Mouse (Mus musculus): ENCODE data around the gene Slc29a3. TPM values are rescaled to one million over a fixed set of nuclear protein-coding genes. Genes with fewer than 3 reads are reported as not detected.

Gene Slc29a3
- polyA plus RNA-seq, 1 experiment from 2014 or later: 10.9 TPM

DNA sequence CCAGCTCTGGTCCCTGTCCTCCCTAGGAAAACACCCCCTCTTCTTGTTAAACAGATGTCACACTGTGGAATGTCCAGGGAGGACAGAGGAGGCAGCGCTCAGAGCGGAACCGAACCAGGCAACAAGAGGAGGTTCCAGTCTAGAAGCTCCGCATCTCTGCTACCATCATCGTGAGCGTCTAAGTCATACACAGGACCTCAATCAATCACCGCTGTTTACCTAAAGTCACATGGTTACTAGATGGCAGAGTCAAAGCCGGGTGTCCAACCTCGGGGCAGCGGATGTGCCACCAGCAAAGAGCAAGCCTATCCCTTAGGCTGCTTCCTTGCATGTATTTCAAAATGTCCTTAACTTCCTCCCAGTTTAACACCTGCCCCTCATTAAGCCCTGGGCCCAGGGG, 39.8 kb upstream of the Slc29a3 start:
- Histone ChIP-seq H3K9me3 (no peaks in the 10 kb centered on the region), H3K4me3 (no peak overlapping the region), H3K27ac (replicated peaks) (no peak overlapping the region), H3K9ac (no peak overlapping the region), H3K4me2 (no peak overlapping the region), H3K36me3 (no peaks in the 10 kb centered on the region), H3K4me1 (replicated peaks) (peaks cover 12% of the 10 kb centered on the region), H3K27me3 (no peaks in the 10 kb centered on the region)
- WGBS: 46% methylated on average over 10 of the region's 10 CpGs
- ATAC-seq (ENCODE audit: low FRiP score, low read depth): no peak

DNA sequence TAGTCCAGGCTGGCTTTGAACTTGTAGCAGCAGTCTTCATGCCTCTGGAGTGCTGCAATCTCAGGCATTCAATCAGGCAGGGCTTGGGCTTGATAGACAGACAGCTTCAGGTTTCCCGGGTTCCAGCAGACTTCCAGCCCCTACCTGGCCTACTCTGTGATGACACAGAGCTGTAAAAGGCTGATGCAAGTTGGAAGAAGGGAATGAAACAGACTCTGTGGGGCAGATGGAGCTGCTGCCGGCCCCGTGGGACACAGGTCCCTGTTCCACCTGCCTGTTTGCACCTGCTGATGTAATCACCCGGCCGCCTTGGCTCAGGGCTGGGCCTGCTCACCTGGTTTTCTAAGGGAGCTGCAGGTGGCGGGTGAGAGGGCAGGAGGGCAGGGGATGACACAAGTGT, 38.3 kb upstream of the Slc29a3 start:
- Histone ChIP-seq H3K36me3 (no peaks in the 10 kb centered on the region), H3K27me3 (no peaks in the 10 kb centered on the region), H3K4me3 (no peak overlapping the region), H3K27ac (replicated peaks) (no peak overlapping the region), H3K9ac (no peak overlapping the region), H3K4me1 (replicated peaks) (peaks cover 16% of the 10 kb centered on the region), H3K4me2 (no peak overlapping the region), H3K9me3 (no peaks in the 10 kb centered on the region)
- ATAC-seq (ENCODE audit: low FRiP score, low read depth): no peak
- WGBS: 89% methylated on average over 6 of the region's 6 CpGs

DNA sequence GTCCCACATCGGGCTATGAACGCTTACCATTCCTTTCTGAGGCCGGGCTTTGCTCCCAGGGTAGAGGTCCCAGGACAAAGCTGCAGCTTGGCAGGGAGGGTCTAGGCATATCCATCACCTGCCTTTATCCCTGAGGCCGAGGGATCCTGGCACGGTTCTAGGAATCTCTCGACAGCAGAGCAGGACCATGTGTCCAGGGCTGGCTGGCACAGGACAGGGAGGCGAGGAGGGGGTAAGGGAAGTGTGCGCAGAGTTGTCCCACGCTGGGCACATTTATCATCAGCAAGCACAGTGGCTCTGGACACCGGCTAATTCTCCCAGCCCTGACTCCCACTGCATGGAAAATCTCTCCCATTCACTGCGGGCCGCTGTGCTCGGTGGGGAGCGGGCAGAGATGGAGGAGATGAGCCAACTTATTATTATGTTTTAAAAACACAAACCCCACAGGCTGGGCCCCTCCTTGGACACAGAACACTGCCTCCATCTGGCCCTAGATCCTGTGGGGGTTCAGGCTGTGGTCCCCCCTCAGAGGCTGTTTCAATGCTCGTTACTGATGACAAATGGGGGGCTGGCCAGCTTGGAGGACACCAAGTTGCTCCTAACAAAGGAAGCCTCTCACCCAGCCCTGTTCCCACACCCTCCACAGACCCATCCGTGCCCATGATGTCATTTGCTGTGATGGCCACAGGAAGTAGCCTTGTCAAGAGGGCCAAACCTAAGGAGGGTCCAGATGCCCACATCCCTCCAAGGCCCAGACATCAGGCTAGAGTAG, 34.9 kb upstream of the Slc29a3 start:
- ATAC-seq (ENCODE audit: low FRiP score, low read depth): peak; percentile 82
- no peak overlapping the region for H3K4me3 ChIP-seq
- H3K27me3 ChIP-seq: 0 out of 2 replicates have a peak, but pooled peaks cover 3% of the 10 kb centered on the region
- H3K4me1 ChIP-seq (replicated peaks): peaks cover 11% of the 10 kb centered on the region
- H3K36me3 ChIP-seq: no peaks in the 10 kb centered on the region
- no peak overlapping the region for H3K9ac ChIP-seq
- WGBS: 37% methylated on average over 16 of the region's 16 CpGs
- peak overlapping the region; percentile 8; the same call in 1 of the 2 replicates for H3K27ac ChIP-seq (replicated peaks)
- no peaks in the 10 kb centered on the region for H3K9me3 ChIP-seq
- no peak overlapping the region for H3K4me2 ChIP-seq

DNA sequence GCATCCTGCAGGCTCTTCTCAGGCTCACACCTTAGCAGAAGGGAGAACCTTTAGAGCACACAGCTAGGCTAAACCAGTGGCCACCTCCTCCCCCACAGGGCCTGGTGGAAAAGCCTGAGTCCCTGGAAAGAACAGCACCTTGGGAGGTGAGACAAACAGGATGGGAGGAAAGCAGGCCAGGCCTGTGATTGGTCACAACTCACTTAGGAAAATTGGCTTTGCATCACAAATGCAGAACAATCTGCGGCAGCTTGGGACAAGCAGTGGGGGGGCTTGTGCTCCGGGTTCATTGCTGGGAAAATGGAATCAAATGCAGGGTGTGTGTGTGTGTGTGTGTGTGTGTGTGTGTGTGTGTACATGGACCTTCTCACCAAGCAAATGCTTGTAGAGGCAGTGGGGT, 31.0 kb upstream of the Slc29a3 start:
- no peak overlapping the region for H3K4me3 ChIP-seq
- H3K27me3 ChIP-seq: peaks cover 8% of the 10 kb centered on the region; the same call in 1 of the 2 replicates
- H3K27ac ChIP-seq (replicated peaks): no peak overlapping the region
- H3K9me3 ChIP-seq: no peaks in the 10 kb centered on the region
- ATAC-seq (ENCODE audit: low FRiP score, low read depth): no peak
- no peak overlapping the region for H3K4me2 ChIP-seq
- H3K36me3 ChIP-seq: no peaks in the 10 kb centered on the region
- no peak overlapping the region for H3K9ac ChIP-seq
- H3K4me1 ChIP-seq (replicated peaks): peaks cover 15% of the 10 kb centered on the region
- WGBS: 8% methylated on average over 2 of the region's 2 CpGs

DNA sequence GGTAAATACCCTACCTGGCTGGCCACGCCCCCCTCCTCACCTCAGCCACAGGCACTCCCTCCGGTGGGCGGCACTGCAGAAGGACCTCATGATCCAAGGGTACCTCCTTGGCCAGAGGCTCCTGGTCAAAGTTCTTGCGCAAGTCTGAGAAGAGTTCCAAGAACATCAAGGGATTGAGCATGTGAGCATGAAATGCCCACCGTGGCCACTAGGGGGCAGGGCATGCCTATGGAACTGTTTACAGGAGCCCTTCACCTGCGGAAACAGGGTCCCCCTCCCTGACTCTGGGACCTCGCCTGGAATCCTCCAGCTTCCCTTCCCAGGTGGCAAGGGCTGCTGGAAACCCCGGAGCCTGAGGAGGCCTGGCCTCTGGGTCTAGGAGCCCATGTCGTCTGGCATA, 27.0 kb upstream of the Slc29a3 start:
- H3K4me3 ChIP-seq: no peak overlapping the region
- H3K9me3 ChIP-seq: no peaks in the 10 kb centered on the region
- H3K4me2 ChIP-seq: peak overlapping the region; percentile 41
- peak; percentile 77 for ATAC-seq (ENCODE audit: low FRiP score, low read depth)
- H3K27me3 ChIP-seq: peaks cover 8% of the 10 kb centered on the region; the same call in 1 of the 2 replicates
- peaks cover 4% of the 10 kb centered on the region; the same call in 1 of the 2 replicates for H3K4me1 ChIP-seq (replicated peaks)
- no peak overlapping the region for H3K27ac ChIP-seq (replicated peaks)
- H3K36me3 ChIP-seq: no peaks in the 10 kb centered on the region
- no peak overlapping the region for H3K9ac ChIP-seq
- 6% methylated on average over 9 of the region's 9 CpGs for WGBS

DNA sequence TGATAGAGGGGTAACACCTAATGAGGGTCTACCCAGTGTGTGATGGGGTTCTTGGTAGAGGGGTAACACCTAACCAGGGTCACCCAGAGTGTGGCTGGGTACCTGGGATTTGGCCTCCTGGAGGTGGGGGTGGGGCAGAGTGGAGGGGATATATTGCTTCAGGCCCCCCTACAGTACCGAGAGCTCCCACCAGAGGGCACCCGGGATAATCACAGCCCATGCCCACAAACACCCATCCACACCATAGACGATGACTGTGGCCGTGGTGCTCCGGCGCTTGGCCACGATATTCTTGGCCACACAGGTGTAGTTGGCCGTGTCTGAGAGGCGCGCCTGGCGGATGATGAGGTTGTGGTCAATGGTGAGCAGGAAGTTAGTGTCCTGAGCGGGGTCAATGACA, 25.9 kb upstream of the Slc29a3 start:
- Histone ChIP-seq H3K36me3 (no peaks in the 10 kb centered on the region), H3K9ac (no peak overlapping the region), H3K27me3 (peaks cover 8% of the 10 kb centered on the region; the same call in 1 of the 2 replicates), H3K27ac (replicated peaks) (no peak overlapping the region), H3K9me3 (no peaks in the 10 kb centered on the region), H3K4me1 (replicated peaks) (peaks cover 4% of the 10 kb centered on the region; the same call in 1 of the 2 replicates), H3K4me3 (no peak overlapping the region), H3K4me2 (no peak overlapping the region)
- WGBS: 68% methylated on average over 12 of the region's 12 CpGs
- ATAC-seq (ENCODE audit: low FRiP score, low read depth): no peak; the same call in 1 of the 2 replicates

DNA sequence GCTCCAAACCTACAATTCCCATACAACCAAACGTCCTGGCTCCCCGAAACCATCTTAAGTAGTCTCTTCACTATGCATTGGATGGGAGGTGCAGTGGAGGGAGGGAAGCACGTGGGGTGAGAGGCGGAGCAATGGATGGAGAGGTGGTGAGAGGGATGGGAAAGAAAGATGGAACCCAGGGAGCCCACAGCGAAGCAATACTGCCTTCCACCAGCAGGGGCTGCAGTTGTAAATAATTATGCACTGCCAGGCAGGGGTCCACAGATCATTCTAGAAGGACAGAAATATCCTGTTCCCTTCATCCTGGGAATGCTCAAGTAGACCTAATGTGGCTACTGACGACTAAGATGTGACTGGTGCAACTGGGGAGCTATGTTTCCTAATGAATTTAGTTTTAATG, 22.9 kb upstream of the Slc29a3 start:
- Histone ChIP-seq H3K9me3 (no peaks in the 10 kb centered on the region), H3K36me3 (no peaks in the 10 kb centered on the region), H3K4me2 (no peak overlapping the region), H3K27ac (replicated peaks) (no peak overlapping the region), H3K4me3 (no peak overlapping the region), H3K27me3 (peaks cover 5% of the 10 kb centered on the region; the same call in 1 of the 2 replicates), H3K4me1 (replicated peaks) (peaks cover 4% of the 10 kb centered on the region; the same call in 1 of the 2 replicates), H3K9ac (no peak overlapping the region)
- ATAC-seq (ENCODE audit: low FRiP score, low read depth): no peak
- WGBS: 84% methylated on average over 6 of the region's 6 CpGs

DNA sequence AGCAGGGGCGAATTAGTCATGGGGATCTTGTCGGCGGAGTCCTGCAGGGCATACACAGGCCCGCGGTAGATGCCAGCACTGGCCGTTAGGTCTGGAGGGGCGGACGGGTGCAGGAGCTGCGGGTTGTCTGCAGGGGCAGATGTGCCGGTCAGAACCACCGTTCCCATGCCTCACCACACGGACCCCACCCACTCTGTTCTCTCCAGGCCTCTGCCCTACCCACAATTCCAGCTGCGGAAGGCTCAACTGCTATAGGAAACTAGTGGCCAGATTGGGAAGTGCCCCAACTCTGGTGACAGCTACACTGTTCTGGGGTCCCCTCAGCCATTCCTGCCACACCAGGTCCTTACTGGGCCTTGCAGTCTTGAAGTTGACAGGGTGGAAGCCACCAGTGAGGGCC, 22.0 kb upstream of the Slc29a3 start:
- H3K4me2 ChIP-seq: no peak overlapping the region
- H3K4me1 ChIP-seq (replicated peaks): no peaks in the 10 kb centered on the region
- 88% methylated on average over 13 of the region's 13 CpGs for whole genome bisulfite sequencing
- no peaks in the 10 kb centered on the region for H3K27me3 ChIP-seq
- no peak overlapping the region for H3K4me3 ChIP-seq
- no peak overlapping the region for H3K9ac ChIP-seq
- H3K36me3 ChIP-seq: no peaks in the 10 kb centered on the region
- H3K9me3 ChIP-seq: no peaks in the 10 kb centered on the region
- no peak for ATAC-seq (ENCODE audit: low FRiP score, low read depth)
- H3K27ac ChIP-seq (replicated peaks): no peak overlapping the region

DNA sequence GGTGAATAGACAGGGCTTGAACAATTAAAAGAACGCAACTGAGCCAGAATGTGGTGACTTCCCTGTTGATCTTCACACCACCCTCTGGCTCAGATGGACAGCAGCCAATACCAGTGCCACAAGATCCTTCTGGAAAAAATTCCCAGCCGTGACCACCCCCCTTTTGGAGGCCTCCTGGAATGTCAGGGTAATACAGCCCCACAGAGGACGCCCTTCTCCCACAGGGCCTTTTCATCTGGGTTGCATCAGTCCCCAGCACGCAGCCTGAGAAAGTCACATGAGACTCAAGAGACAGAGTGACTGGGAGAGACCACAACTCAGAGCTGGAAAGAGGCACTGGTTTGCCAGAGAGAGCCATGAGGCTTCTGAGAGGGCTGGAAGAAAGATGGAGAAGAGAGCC, 18.3 kb upstream of the Slc29a3 start:
- WGBS: 62% methylated on average over 4 of the region's 4 CpGs
- ATAC-seq (ENCODE audit: low FRiP score, low read depth): no peak
- Histone ChIP-seq H3K36me3 (no peaks in the 10 kb centered on the region), H3K9ac (no peak overlapping the region), H3K4me3 (no peak overlapping the region), H3K4me2 (no peak overlapping the region), H3K27ac (replicated peaks) (no peak overlapping the region), H3K9me3 (no peaks in the 10 kb centered on the region), H3K27me3 (no peaks in the 10 kb centered on the region), H3K4me1 (replicated peaks) (no peaks in the 10 kb centered on the region)

DNA sequence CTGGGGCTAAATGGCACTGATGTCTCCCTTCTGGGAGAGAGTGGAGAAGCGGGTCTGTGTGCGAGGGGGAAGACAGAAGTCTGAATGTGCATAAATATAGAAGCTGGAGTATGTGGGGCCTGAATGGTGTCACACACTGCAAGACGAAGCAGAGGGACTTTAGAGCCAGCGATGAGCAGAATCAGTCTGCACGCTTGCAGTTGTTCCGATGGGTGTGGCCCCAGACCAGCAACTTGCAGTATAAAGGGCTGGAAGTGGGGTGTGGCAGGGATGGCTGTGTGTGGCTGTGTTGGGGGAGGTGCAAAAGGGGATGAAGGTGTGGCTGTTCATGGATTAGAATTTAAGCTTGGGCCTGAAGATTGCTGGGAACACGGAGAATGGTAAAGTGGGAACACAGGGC, 16.0 kb upstream of the Slc29a3 start:
- 86% methylated on average over 7 of the region's 7 CpGs for WGBS
- Histone ChIP-seq H3K4me2 (no peak overlapping the region), H3K27ac (replicated peaks) (no peak overlapping the region), H3K9me3 (no peaks in the 10 kb centered on the region), H3K27me3 (no peaks in the 10 kb centered on the region), H3K9ac (no peak overlapping the region), H3K4me1 (replicated peaks) (no peaks in the 10 kb centered on the region), H3K4me3 (no peak overlapping the region), H3K36me3 (no peaks in the 10 kb centered on the region)
- ATAC-seq (ENCODE audit: low FRiP score, low read depth): no peak

DNA sequence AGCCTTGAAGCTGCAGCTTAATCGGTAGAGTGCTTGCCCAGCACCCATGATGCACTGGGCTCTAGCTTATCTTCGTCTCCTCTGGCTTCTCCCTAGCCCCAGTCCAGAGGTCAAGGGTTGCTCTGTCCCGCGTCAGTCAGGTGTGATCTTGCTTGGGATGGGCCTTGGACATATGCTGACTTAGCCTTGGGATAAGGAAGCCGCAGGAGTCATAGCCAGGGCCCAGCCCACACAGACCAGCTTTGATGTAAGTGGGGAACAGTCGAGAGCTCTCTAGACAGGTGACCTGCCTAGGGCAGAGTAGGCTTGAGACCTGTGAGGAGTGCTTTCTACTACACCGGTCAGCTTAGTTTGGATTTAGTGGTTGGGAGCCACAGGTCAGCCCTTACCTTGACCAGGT, 14.8 kb upstream of the Slc29a3 start:
- no peaks in the 10 kb centered on the region for H3K27me3 ChIP-seq
- no peak overlapping the region for H3K27ac ChIP-seq (replicated peaks)
- no peaks in the 10 kb centered on the region for H3K4me1 ChIP-seq (replicated peaks)
- H3K9me3 ChIP-seq: no peaks in the 10 kb centered on the region
- H3K4me2 ChIP-seq: no peak overlapping the region
- no peak for ATAC-seq (ENCODE audit: low FRiP score, low read depth)
- WGBS: 92% methylated on average over 7 of the region's 7 CpGs
- no peak overlapping the region for H3K4me3 ChIP-seq
- no peak overlapping the region for H3K9ac ChIP-seq
- H3K36me3 ChIP-seq: no peaks in the 10 kb centered on the region

DNA sequence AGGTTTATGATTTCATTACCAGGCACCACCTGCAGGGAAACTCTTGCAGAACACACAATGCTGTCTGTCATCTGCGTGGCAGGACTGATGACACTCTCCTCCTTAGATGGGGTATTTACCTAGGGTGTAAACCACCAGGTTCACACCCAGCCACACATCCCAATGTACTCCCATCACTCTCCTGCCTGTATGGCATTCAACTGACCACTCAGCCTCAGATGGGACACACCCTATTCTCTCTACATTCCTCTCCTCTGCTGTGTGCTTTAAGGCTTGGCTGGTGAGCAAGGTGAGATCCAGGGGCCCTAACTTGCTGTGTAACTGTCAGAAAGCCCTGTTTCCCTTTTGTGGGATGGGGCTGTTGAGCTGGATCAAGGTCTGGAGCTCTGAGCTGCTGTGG, 9.5 kb upstream of the Slc29a3 start:
- Histone ChIP-seq H3K4me1 (replicated peaks) (no peaks in the 10 kb centered on the region), H3K4me2 (no peak overlapping the region), H3K27ac (replicated peaks) (no peak overlapping the region), H3K9me3 (no peaks in the 10 kb centered on the region), H3K4me3 (no peak overlapping the region), H3K9ac (no peak overlapping the region), H3K27me3 (no peaks in the 10 kb centered on the region), H3K36me3 (no peaks in the 10 kb centered on the region)
- WGBS: 79% methylated on average over 1 of the region's 1 CpGs
- ATAC-seq (ENCODE audit: low FRiP score, low read depth): no peak

DNA sequence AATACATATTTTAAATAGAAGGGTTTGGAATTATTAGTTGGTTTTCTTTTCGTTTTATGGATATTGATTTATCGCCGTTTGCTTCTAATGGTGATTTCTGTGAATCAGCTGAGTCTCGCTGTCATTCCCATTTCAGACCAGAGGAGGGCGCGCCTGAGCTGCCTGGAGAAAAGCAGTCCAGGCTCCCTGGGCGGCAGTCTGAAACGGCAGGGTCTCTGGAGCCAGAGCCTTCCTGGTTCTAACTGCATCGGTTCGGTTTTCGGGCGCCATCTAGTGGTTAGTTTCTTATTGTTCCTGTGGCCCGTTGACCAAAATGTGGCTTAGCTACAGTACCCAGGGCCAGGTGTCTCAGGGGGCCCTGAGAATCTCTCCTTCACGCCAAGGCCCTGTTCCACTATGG, 7.8 kb upstream of the Slc29a3 start:
- 5% methylated on average over 14 of the region's 14 CpGs for WGBS
- no peaks in the 10 kb centered on the region for H3K36me3 ChIP-seq
- H3K4me1 ChIP-seq (replicated peaks): no peaks in the 10 kb centered on the region
- H3K9ac ChIP-seq: no peak overlapping the region
- no peak overlapping the region for H3K27ac ChIP-seq (replicated peaks)
- H3K4me2 ChIP-seq: no peak overlapping the region
- ATAC-seq (ENCODE audit: low FRiP score, low read depth): peak; percentile 83
- H3K4me3 ChIP-seq: no peak overlapping the region
- H3K27me3 ChIP-seq: no peaks in the 10 kb centered on the region
- no peaks in the 10 kb centered on the region for H3K9me3 ChIP-seq

All from hindbrain, embryonic 15.5 days (tissue).